Mouse (Mus musculus) kidney, adult 2 months (tissue): ENCODE results near the gene Pcnx2.

Experiments used
- CTCF ChIP-seq: fragments of 200-500 bp; conservative IDR thresholded peaks from 2 replicates; pipeline ENCODE4 v1.5.1; 2011; ENCODE audit warnings: low read depth, mild to moderate bottlenecking, control low read depth, low read length, moderate library complexity, mixed read lengths; ENCODE audit not compliant: insufficient read depth, insufficient read length
- POLR2A ChIP-seq: fragments of 200-500 bp; IDR thresholded peaks from one replicate; pipeline ENCODE4 v1.6.1; 2011; ENCODE audit warnings: low read depth, low read length, control low read depth

- TF ChIP-seq POLR2A, result no peak
- TF ChIP-seq CTCF, result no peak
These were observed 150.7 kb downstream of the Pcnx2 start for GRCm38 (mm10) chr8:125747390-125747789.
